Mouse (Mus musculus) urinary bladder, postnatal 25 days (tissue): Measurements from ENCODE around the gene Rab5c.

Experiments used
- DNase-seq: peaks from one replicate; pipeline ENCODE4 v3.0.0; 2022; ENCODE audit warnings: low spot score

Rab5c gene

GRCm38 (mm10) chr11:100719893-100720292 is 18.1 kb downstream of the Rab5c start:
- DNase-seq: no peak

- DNase-seq: no peak
Measured at GRCm38 (mm10) chr11:100719312-100719711, 18.7 kb downstream of the Rab5c start.

GRCm38 (mm10) chr11:100718866-100719265 is 19.1 kb downstream of the Rab5c start:
- DNase-seq: no peak

GRCm38 (mm10) chr11:100718462-100718861 is 19.6 kb downstream of the Rab5c start:
- no peak for DNase-seq

GRCm38 (mm10) chr11:100716649-100717048 is 21.4 kb downstream of the Rab5c start:
- DNase-seq: no peak

GRCm38 (mm10) chr11:100714948-100715347 is 23.1 kb downstream of the Rab5c start:
- no peak for DNase-seq

- DNase-seq: peak; percentile 71
Measured at GRCm38 (mm10) chr11:100714534-100714915, 23.5 kb downstream of the Rab5c start.

GRCm38 (mm10) chr11:100713735-100714533 is 24.1 kb downstream of the Rab5c start, which contains the start of gene Hspb9:
Gene Hspb9 (plus strand): TSS chr11:100713850.
- DNase-seq: peak; percentile 41

GRCm38 (mm10) chr11:100713174-100713573 is 24.8 kb downstream of the Rab5c start:
- DNase-seq: no peak

GRCm38 (mm10) chr11:100711783-100712615 is 26.0 kb downstream of the Rab5c start, which contains the start of gene Kat2a:
Gene Kat2a (minus strand): TSS chr11:100712465.
- DNase-seq: peak; percentile 85

- no peak for DNase-seq
Measured at GRCm38 (mm10) chr11:100710977-100711376, 27.0 kb downstream of the Rab5c start.

GRCm38 (mm10) chr11:100710528-100710927 is 27.5 kb downstream of the Rab5c start:
- DNase-seq: no peak

GRCm38 (mm10) chr11:100709201-100709810 is 28.7 kb downstream of the Rab5c start:
- DNase-seq: no peak

- DNase-seq: no peak
Measured at GRCm38 (mm10) chr11:100705095-100705747, 32.8 kb downstream of the Rab5c start.

GRCm38 (mm10) chr11:100703851-100704531 is 34.0 kb downstream of the Rab5c start, which contains the start of gene Dhx58:
Gene Dhx58 (minus strand): TSS chr11:100704271.
- no peak for DNase-seq

- no peak for DNase-seq
Measured at GRCm38 (mm10) chr11:100703366-100703765, 34.6 kb downstream of the Rab5c start.

- no peak for DNase-seq
Measured at GRCm38 (mm10) chr11:100702906-100703305, 35.1 kb downstream of the Rab5c start.

- peak; percentile 52 for DNase-seq
Measured at GRCm38 (mm10) chr11:100702081-100702851, 35.7 kb downstream of the Rab5c start.

GRCm38 (mm10) chr11:100701301-100701700 is 36.7 kb downstream of the Rab5c start:
- peak; percentile 50 for DNase-seq

- DNase-seq: no peak
Measured at GRCm38 (mm10) chr11:100700710-100701109, 37.3 kb downstream of the Rab5c start.
